Mouse (Mus musculus): ENCODE measurements around the gene Cox4i1. TPM values are rescaled to one million over a fixed set of nuclear protein-coding genes. Genes with fewer than 3 reads are reported as not detected.

Cox4i1 gene
- polyA plus RNA-seq, 1 experiment from 2014 or later, result 1,069 TPM

Other genes starting within 250 kb of the Cox4i1 start
- gene Gins2, start 78.9 kb upstream of the Cox4i1 start, polyA plus RNA-seq (2015; fragmentation: Nextera tagmentation; extraction: Ambion mirVana), result 66.9 and 79.8 TPM in 2 replicates
- gene 1190005I06Rik, start 20.6 kb upstream of the Cox4i1 start, polyA plus RNA-seq (2015; fragmentation: Nextera tagmentation; extraction: Ambion mirVana), result 3.7 and 4.5 TPM in 2 replicates
- gene Gm27021, start 143 bp upstream of the Cox4i1 start, polyA plus RNA-seq (2015; fragmentation: Nextera tagmentation; extraction: Ambion mirVana), result 3.9 and 4.4 TPM in 2 replicates
- gene Emc8, start 351 bp downstream of the Cox4i1 start, polyA plus RNA-seq (2015; fragmentation: Nextera tagmentation; extraction: Ambion mirVana), result 221 and 234 TPM in 2 replicates
- gene Irf8, start 68.1 kb downstream of the Cox4i1 start, polyA plus RNA-seq (2015; fragmentation: Nextera tagmentation; extraction: Ambion mirVana), result 2.7 TPM in 2 replicates

All from forebrain, embryonic 13.5 days (tissue).